Mouse (Mus musculus) heart, embryonic 15.5 days (tissue): Measurements from ENCODE around the gene Tfip11. TPM values are rescaled to one million over a fixed set of nuclear protein-coding genes. Genes with fewer than 3 reads are reported as not detected.
A peak's percentile ranks its signal among the peaks of the same experiment; 100 is the strongest.
"Not testable (repeated sequence)": the region's sequence is repeated elsewhere in the genome, so short reads cannot be mapped to it uniquely, and the experiment has no call there.

Experiments
- ATAC-seq: fragments of 200-750 bp; cut with Nextera tagmentation; replicated peaks from 2 replicates; pipeline ENCODE4 v1.8.0; 2017; ENCODE audit warnings: low read depth, moderate TSS enrichment; ENCODE audit not compliant: insufficient number of reproducible peaks, insufficient read depth, low FRiP score
- H3K27ac ChIP-seq: fragments of 300-500 bp; sonication (generic); 2 replicates; pipeline ENCODE4 v1.5.1; 2015; ENCODE audit warnings: mild to moderate bottlenecking, inconsistent platforms
- H3K27me3 ChIP-seq: fragments of 300-500 bp; sonication (generic); 2 replicates; pipeline ENCODE4 v1.6.1; 2015; ENCODE audit warnings: inconsistent platforms
- H3K36me3 ChIP-seq: fragments of 300-500 bp; sonication (generic); 2 replicates; pipeline ENCODE4 v1.6.1; 2015; ENCODE audit warnings: mild to moderate bottlenecking, inconsistent platforms
- H3K4me1 ChIP-seq: fragments of 300-500 bp; sonication (generic); replicated peaks from 2 replicates; pipeline ENCODE4 v1.6.1; 2015; ENCODE audit warnings: inconsistent platforms
- H3K4me2 ChIP-seq: fragments of 300-500 bp; sonication (generic); 2 replicates; pipeline ENCODE4 v1.6.1; 2015; ENCODE audit warnings: inconsistent platforms, mild to moderate bottlenecking, moderate library complexity
- H3K4me3 ChIP-seq: fragments of 300-500 bp; sonication (generic); 2 replicates; pipeline ENCODE4 v1.5.1; 2015; ENCODE audit warnings: mild to moderate bottlenecking, inconsistent platforms
- H3K9ac ChIP-seq: fragments of 300-500 bp; sonication (generic); 2 replicates; pipeline ENCODE4 v1.6.1; 2015; ENCODE audit warnings: mild to moderate bottlenecking, inconsistent platforms
- H3K9me3 ChIP-seq: fragments of 300-500 bp; sonication (generic); replicated peaks from 2 replicates; pipeline ENCODE4 v1.6.1; 2016; ENCODE audit warnings: inconsistent platforms
- WGBS: fragments of 180-500 bp; shearing (Covaris S2); methylation state at CpG from one replicate; pipeline ENCODE4 v1.1.7; 2015; ENCODE audit warnings: mixed read lengths; 5-methylcytosine and 5-hydroxymethylcytosine counted together
- polyA plus RNA-seq: library from polyadenylated mRNA; unstranded; fragments of >200 nt; fragmentation: Nextera tagmentation; extraction: Ambion mirVana; gene quantifications from 2 replicates; pipeline ENCODE4 v1.2.1, GENCODE M21; 2015

Tfip11 gene
- polyA plus RNA-seq, 1 experiment from 2014 or later = 15.2 TPM

DNA sequence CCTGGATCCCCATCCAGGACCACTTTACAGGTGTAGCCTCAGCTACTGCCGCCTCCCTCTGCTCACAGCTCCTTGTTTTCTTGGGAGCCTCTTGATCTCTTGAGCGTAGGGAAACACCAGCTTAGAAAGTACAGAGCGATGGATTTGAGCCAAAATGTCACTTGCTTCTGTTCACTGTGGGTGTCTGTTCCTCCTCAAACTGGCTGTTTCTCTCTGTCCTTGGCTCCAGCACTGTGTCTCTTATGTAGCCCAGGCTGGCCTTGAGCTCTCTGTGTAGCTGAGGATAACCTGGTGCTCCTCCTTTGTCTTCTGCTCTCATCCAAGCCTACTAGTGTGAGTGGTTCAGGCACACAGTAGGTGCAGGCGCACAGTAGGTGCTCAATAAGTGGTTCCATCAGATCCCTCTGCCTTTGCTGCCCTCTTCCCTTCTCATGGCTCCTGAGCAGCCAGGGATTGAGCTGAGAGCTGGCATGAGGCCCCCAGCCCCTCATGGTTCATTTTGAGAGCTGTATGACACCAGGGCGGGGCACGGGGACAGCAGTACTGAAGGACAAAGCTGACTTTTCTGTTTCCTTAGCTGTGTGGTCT lies 25.3 kb upstream of the Tfip11 start:
- H3K4me2 ChIP-seq = no peak overlapping the region
- no peaks in the 10 kb centered on the region for H3K36me3 ChIP-seq
- H3K9ac ChIP-seq = no peak overlapping the region
- peaks cover 51% of the 10 kb centered on the region for H3K4me1 ChIP-seq
- H3K27ac ChIP-seq = no peak overlapping the region
- ATAC-seq = no peak
- no peaks in the 10 kb centered on the region for H3K27me3 ChIP-seq
- no peaks in the 10 kb centered on the region for H3K9me3 ChIP-seq
- WGBS = 80% methylated on average over 6 of the region's 6 CpGs
- no peak overlapping the region for H3K4me3 ChIP-seq

DNA sequence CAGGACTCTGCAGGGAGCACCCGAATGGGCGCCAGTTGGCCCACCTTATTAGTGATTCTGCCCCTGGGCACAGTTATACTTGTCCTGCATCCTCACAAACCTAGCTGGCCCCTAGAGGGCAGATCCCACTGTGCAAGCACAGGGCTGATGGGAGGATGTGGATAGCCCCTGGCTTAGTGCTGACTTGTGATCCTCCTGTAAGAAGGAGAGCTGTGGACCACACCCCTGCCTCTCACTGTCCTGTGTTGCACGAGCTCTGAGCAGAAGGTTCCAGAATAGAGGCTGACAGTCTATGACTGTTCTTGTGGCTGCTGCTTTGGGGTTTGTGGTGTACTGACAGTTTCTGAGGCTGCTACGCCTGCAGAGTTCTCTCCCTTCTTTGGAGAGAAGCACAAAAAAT lies 24.5 kb upstream of the Tfip11 start:
- H3K27ac ChIP-seq = no peak overlapping the region
- H3K27me3 ChIP-seq = no peaks in the 10 kb centered on the region
- H3K36me3 ChIP-seq = no peaks in the 10 kb centered on the region
- no peak overlapping the region for H3K9ac ChIP-seq
- H3K4me1 ChIP-seq = peaks cover 44% of the 10 kb centered on the region
- no peaks in the 10 kb centered on the region for H3K9me3 ChIP-seq
- no peak for ATAC-seq
- H3K4me2 ChIP-seq = no peak overlapping the region
- H3K4me3 ChIP-seq = no peak overlapping the region
- WGBS = 82% methylated on average over 4 of the region's 4 CpGs

DNA sequence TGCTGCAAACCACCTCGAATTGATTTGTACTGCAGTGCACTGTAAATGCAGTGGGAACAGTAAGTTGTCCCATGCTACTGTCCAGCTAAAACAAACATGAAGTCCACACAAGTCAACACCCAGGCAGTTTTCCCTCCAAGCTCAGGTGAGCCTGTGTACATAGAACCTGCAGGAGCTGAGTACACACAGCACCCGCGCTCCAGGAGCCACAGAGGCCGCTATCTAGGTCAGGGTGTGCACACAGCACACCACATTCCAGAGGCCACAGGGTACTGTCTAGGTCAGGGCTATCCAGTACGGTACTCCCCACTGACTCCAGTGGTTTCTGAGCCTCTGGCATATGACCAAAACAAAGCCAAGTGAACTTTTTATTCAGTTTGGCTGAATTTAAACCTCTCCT lies 23.8 kb upstream of the Tfip11 start:
- Histone ChIP-seq H3K4me3 (no peak overlapping the region), H3K27me3 (no peaks in the 10 kb centered on the region), H3K9ac (no peak overlapping the region), H3K36me3 (peaks cover 3% of the 10 kb centered on the region; the same call in 1 of the 2 replicates), H3K9me3 (no peaks in the 10 kb centered on the region), H3K27ac (no peak overlapping the region), H3K4me1 (peaks cover 38% of the 10 kb centered on the region), H3K4me2 (no peak overlapping the region)
- no peak for ATAC-seq
- WGBS = 68% methylated on average over 5 of the region's 5 CpGs

DNA sequence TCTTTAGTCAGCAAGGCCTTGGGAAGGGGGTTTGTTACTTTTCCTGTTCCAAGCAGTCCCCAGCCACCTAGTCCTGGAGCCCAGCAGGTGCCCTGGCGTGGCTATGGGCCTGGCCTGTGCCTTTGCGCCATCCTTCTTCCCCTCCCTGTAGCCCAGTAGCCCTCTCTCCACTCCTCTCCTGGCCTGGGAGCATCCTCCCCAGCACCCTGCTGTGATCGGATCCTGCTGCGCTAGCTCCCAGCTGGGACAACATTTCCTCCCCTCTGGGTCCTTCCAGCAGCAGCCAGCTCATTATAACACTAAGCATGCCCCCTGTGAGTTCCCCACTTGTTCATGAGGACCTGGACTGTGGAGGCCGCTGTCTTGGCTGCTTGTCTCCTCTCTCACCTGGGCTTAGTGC lies 20.3 kb upstream of the Tfip11 start:
- 89% methylated on average over 5 of the region's 5 CpGs for WGBS
- ATAC-seq = no peak

DNA sequence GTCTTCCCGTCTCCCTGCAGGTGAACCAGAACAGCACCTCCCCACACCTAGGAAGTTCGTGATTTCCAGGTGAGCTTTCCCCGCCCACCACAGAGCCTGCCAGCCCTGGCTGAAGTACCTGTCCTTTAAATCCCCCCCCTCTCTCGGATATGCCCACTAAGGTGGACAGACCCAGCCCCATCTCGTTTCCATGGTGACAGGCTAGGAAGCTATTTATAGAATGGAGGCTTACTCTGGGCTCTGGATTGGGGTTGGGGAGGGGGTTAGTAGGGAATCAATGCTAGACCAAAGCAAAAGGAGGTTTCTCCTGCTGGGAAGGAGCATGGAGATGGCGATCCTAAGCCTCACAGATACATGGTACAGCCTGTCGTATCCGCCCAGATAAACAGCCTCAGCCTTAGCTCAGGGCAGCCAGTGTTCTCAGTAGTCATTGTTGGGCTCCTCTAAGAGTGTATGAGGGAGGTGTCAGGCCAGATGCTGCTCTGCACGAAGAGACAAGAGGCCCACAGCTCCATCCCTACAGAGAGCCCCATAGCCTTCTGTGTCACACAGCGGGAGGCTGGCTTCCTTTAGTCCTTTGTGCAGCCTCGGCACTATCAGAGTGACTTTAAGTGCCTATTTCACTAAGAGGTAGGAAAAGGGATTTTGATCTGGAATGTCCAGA lies 12.8 kb upstream of the Tfip11 start:
- H3K9ac ChIP-seq = no peak overlapping the region
- peaks cover 4% of the 10 kb centered on the region for H3K4me1 ChIP-seq
- no peaks in the 10 kb centered on the region for H3K9me3 ChIP-seq
- H3K27me3 ChIP-seq = no peaks in the 10 kb centered on the region
- no peak overlapping the region for H3K27ac ChIP-seq
- no peak overlapping the region for H3K4me3 ChIP-seq
- H3K36me3 ChIP-seq = peaks cover 39% of the 10 kb centered on the region
- no peak for ATAC-seq
- WGBS = 64% methylated on average over 11 of the region's 11 CpGs
- no peak overlapping the region for H3K4me2 ChIP-seq

More for the DNA sequence above, 20.3 kb upstream of the Tfip11 start:
- no peak overlapping the region for H3K4me3 ChIP-seq
- no peak overlapping the region for H3K9ac ChIP-seq
- H3K27ac ChIP-seq = no peak overlapping the region
- H3K4me1 ChIP-seq = peaks cover 8% of the 10 kb centered on the region
- no peaks in the 10 kb centered on the region for H3K9me3 ChIP-seq
- no peak overlapping the region for H3K4me2 ChIP-seq
- H3K36me3 ChIP-seq = peaks cover 27% of the 10 kb centered on the region
- no peaks in the 10 kb centered on the region for H3K27me3 ChIP-seq

DNA sequence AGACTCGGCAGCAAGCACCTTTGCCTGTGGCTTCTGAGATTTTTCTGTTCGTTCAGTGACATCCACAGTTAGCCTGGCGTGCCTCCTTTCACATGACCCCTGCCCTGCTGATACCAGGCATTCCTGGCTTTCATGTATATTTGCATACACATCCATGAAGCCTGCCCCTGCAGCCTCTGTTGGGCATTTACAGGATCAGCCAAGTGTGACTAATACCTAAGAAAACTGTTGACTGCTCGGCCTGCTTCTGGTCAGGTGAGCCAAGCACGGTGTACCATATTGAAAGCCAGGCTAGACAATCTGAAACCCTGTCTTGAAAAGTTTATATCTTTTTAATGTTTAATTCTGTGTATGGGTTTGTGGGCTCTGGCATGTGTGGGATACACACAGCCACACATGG lies 9.7 kb upstream of the Tfip11 start:
- H3K36me3 ChIP-seq = peaks cover 23% of the 10 kb centered on the region
- H3K4me1 ChIP-seq = peaks cover 4% of the 10 kb centered on the region
- no peaks in the 10 kb centered on the region for H3K27me3 ChIP-seq
- H3K9ac ChIP-seq = no peak overlapping the region
- no peaks in the 10 kb centered on the region for H3K9me3 ChIP-seq
- 76% methylated on average over 5 of the region's 5 CpGs for WGBS
- H3K27ac ChIP-seq = peak overlapping the region; percentile 63
- no peak for ATAC-seq
- H3K4me3 ChIP-seq = no peak overlapping the region
- no peak overlapping the region for H3K4me2 ChIP-seq

DNA sequence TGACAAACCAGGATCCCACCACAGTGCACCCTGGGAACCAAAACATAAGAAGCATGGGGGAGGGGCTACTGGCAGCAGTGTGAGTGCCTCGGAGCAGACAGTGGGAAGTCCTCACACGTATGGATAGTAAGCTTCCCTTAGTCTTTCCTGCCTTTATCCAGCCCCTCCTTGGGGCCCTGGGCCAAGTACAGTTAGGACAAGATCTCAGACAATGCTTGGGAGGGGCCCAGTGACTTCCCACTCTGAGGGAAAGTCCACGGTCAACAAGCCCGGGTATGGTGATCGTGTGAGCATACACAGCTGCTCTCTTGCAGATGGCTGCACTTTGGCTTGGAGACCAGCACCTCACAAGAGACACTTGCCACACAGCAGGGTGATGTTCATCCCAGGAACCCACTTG lies 8.8 kb upstream of the Tfip11 start:
- H3K4me2 ChIP-seq = no peak overlapping the region
- H3K36me3 ChIP-seq = peaks cover 18% of the 10 kb centered on the region
- peak overlapping the region; percentile 63 for H3K27ac ChIP-seq
- H3K27me3 ChIP-seq = no peaks in the 10 kb centered on the region
- peak; percentile 75 for ATAC-seq
- no peak overlapping the region for H3K4me3 ChIP-seq
- H3K9ac ChIP-seq = no peak overlapping the region
- peaks cover 4% of the 10 kb centered on the region for H3K4me1 ChIP-seq
- 35% methylated on average over 5 of the region's 5 CpGs for WGBS
- H3K9me3 ChIP-seq = no peaks in the 10 kb centered on the region

DNA sequence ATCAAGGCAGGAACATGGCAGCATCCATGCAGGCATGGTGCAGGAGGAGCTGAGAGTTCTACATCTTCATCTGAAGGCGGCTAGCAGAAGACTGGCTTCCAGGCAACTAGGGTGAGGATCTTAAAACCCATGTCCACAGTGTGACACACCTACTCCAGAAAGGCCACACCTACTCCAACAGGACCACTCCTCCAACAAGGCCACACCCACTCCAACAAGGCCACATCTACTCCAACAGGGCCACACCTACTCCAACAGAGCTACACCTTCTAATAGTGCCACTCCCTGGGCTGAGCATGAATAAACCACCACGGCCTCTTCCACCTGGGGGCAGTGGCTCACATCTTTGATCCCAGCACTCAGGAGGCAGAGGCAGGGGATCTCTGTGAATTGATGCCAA lies 6.8 kb upstream of the Tfip11 start:
- H3K4me1 ChIP-seq, H3K4me3 ChIP-seq, H3K36me3 ChIP-seq, H3K4me2 ChIP-seq, ATAC-seq, H3K27me3 ChIP-seq, H3K9me3 ChIP-seq, H3K27ac ChIP-seq, H3K9ac ChIP-seq: not testable (repeated sequence)
- WGBS = 58% methylated on average over 2 of the region's 2 CpGs

DNA sequence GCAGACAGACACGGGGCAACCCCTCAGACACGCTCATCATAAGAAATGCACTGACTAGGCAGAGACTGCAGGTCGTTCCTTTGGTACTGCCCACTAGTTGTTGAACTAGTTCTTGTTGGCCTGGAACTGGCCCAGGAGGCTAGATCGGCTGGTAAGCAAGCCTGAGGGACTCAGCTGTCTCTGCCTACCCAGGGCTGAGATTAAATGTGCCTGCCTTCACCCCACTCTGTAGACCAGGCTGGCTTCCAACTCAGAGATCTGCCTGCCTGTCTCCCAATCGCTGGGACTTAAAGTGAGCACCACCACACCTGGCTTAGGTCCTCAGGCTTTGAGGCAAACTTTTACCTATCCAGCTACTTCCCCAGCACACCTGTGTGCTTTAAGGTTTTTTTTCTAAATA lies 5.8 kb upstream of the Tfip11 start:
- Histone ChIP-seq H3K4me3 (no peak overlapping the region), H3K36me3 (0 out of 2 replicates have a peak, but pooled peaks cover 2% of the 10 kb centered on the region), H3K27me3 (no peaks in the 10 kb centered on the region), H3K4me2 (no peak overlapping the region), H3K27ac (no peak overlapping the region), H3K4me1 (peaks cover 12% of the 10 kb centered on the region), H3K9ac (no peak overlapping the region), H3K9me3 (no peaks in the 10 kb centered on the region)
- WGBS = 69% methylated on average over 5 of the region's 5 CpGs
- no peak for ATAC-seq

DNA sequence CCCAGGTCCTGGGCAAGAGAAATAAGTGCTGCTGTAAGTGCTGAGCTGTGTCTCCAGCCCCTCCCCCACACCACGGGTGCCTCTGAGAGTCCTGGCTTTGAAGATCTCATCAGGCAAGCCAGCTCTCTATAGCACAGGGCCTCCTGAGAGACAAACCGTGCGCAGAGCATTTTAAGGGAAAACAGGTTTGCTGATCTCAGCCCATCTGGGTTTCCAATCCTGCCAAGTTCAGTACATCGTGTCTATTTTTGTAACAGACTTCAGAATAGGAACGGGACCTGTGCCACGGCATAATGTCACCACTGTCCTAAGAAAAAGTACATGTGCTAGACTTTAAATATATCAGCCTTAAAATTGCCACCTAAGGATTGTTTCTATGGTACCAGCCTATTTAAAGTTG lies 5.2 kb upstream of the Tfip11 start:
- WGBS = 51% methylated on average over 6 of the region's 6 CpGs
- no peaks in the 10 kb centered on the region for H3K27me3 ChIP-seq
- H3K4me2 ChIP-seq = no peak overlapping the region
- ATAC-seq = no peak
- no peak overlapping the region for H3K27ac ChIP-seq
- H3K9ac ChIP-seq = no peak overlapping the region
- no peak overlapping the region for H3K4me3 ChIP-seq
- H3K36me3 ChIP-seq = no peaks in the 10 kb centered on the region
- no peaks in the 10 kb centered on the region for H3K9me3 ChIP-seq
- peaks cover 14% of the 10 kb centered on the region for H3K4me1 ChIP-seq

DNA sequence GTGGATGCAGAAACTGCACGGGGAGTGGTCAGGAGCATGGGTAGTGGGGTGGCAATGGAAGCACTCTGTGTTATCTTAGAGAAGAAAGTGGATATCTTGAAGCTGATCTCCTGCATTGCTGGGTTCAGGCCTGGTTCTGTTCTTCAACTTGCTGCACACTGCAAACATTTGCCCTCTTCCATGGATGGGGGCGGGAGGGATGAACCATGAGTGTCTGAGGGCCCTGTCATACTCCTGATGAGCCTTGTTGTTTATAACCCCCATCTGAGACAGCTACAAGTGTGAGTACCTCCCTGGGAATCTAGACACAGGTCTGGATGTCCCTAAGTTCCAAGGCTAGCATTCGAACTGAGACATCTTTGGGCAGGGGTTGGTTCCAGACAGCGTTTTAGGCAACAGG lies 4.8 kb upstream of the Tfip11 start:
- Histone ChIP-seq H3K4me3 (no peak overlapping the region), H3K9me3 (no peaks in the 10 kb centered on the region), H3K4me2 (no peak overlapping the region), H3K27ac (no peak overlapping the region), H3K4me1 (peaks cover 14% of the 10 kb centered on the region), H3K9ac (no peak overlapping the region), H3K27me3 (no peaks in the 10 kb centered on the region), H3K36me3 (no peaks in the 10 kb centered on the region)
- WGBS = 73% methylated on average over 4 of the region's 4 CpGs
- ATAC-seq = no peak

DNA sequence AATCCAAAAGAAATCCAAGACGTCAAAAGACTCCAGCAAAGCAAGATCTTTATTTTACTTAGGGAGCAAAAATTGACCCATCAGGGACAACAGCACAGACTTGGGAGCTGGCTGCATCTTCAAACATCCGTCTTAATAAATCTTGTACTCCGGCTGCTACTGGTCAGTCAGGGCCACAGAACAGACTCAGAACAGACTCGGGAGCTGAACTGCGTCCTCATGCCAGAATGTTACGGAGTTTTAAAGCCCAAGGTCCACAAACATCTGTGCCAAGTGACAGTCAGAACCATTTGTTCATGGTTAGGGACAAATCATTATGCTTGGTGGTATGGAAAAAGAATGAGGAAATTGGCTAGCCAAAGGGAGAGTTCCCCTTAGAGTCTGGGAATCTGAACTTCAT lies 2.9 kb upstream of the Tfip11 start:
- WGBS = 82% methylated on average over 6 of the region's 6 CpGs
- Histone ChIP-seq H3K4me3 (no peak overlapping the region), H3K9me3 (no peaks in the 10 kb centered on the region), H3K4me1 (peaks cover 20% of the 10 kb centered on the region), H3K27ac (no peak overlapping the region), H3K4me2 (no peak overlapping the region), H3K27me3 (no peaks in the 10 kb centered on the region), H3K36me3 (0 out of 2 replicates have a peak, but pooled peaks cover 5% of the 10 kb centered on the region), H3K9ac (no peak overlapping the region)
- no peak for ATAC-seq
